Mouse (Mus musculus) urinary bladder, postnatal 14 days (tissue): ENCODE data around the gene Adamts2.

Experiments
- DNase-seq: peaks from one replicate; pipeline ENCODE4 v3.0.0; 2021; ENCODE audit warnings: low spot score

The Adamts2 gene

GRCm38 (mm10) chr11:50623806-50624205 is 21.9 kb downstream of the Adamts2 start:
- no peak for DNase-seq

- DNase-seq: no peak
Observed at GRCm38 (mm10) chr11:50624239-50624638, 22.4 kb downstream of the Adamts2 start.

GRCm38 (mm10) chr11:50624720-50625119 is 22.8 kb downstream of the Adamts2 start:
- peak; percentile 26 for DNase-seq

GRCm38 (mm10) chr11:50628915-50629314 is 27.0 kb downstream of the Adamts2 start:
- DNase-seq: no peak

GRCm38 (mm10) chr11:50630462-50630861 is 28.6 kb downstream of the Adamts2 start:
- DNase-seq: no peak

GRCm38 (mm10) chr11:50632270-50632669 is 30.4 kb downstream of the Adamts2 start:
- DNase-seq: peak; percentile 73

- peak; percentile 15 for DNase-seq
Observed at GRCm38 (mm10) chr11:50635051-50635590, 33.2 kb downstream of the Adamts2 start.

GRCm38 (mm10) chr11:50637026-50637425 is 35.1 kb downstream of the Adamts2 start:
- no peak for DNase-seq

- no peak for DNase-seq
Observed at GRCm38 (mm10) chr11:50638197-50638867, 36.4 kb downstream of the Adamts2 start.

- no peak for DNase-seq
Observed at GRCm38 (mm10) chr11:50638868-50639220, 37.0 kb downstream of the Adamts2 start.

GRCm38 (mm10) chr11:50642583-50642982 is 40.7 kb downstream of the Adamts2 start:
- no peak for DNase-seq

- DNase-seq: peak; percentile 78
Observed at GRCm38 (mm10) chr11:50646148-50646547, 44.3 kb downstream of the Adamts2 start.

- no peak for DNase-seq
Observed at GRCm38 (mm10) chr11:50648143-50648807, 46.4 kb downstream of the Adamts2 start.

GRCm38 (mm10) chr11:50650037-50650436 is 48.2 kb downstream of the Adamts2 start:
- DNase-seq: no peak

- peak; percentile 16 for DNase-seq
Observed at GRCm38 (mm10) chr11:50653746-50654431, 52.0 kb downstream of the Adamts2 start.

- DNase-seq: no peak
Observed at GRCm38 (mm10) chr11:50658826-50659225, 56.9 kb downstream of the Adamts2 start.

- no peak for DNase-seq
Observed at GRCm38 (mm10) chr11:50662176-50662575, 60.3 kb downstream of the Adamts2 start.

- DNase-seq: no peak
Observed at GRCm38 (mm10) chr11:50664826-50665225, 62.9 kb downstream of the Adamts2 start.

- peak; percentile 71 for DNase-seq
Observed at GRCm38 (mm10) chr11:50669542-50670362, 67.9 kb downstream of the Adamts2 start.

GRCm38 (mm10) chr11:50670363-50670725 is 68.5 kb downstream of the Adamts2 start:
- no peak for DNase-seq

- no peak for DNase-seq
Observed at GRCm38 (mm10) chr11:50670881-50671280, 69.0 kb downstream of the Adamts2 start.

GRCm38 (mm10) chr11:50671376-50671775 is 69.5 kb downstream of the Adamts2 start:
- DNase-seq: no peak
